Mouse (Mus musculus) midbrain, embryonic 13.5 days (tissue): ENCODE measurements around the gene Igf1r. TPM values are rescaled to one million over a fixed set of nuclear protein-coding genes. Genes with fewer than 3 reads are reported as not detected.
"Not testable (repeated sequence)": the region's sequence is repeated elsewhere in the genome, so short reads cannot be mapped to it uniquely, and the experiment has no call there.

Source experiments
- ATAC-seq: fragments of 200-750 bp; cut with Nextera tagmentation; 2 replicates; pipeline ENCODE4 v1.8.0; 2017; ENCODE audit warnings: mild to moderate bottlenecking, moderate TSS enrichment, moderate library complexity
- H3K27ac ChIP-seq: fragments of 300-500 bp; sonication (generic); 2 replicates; pipeline ENCODE4 v1.5.1; 2015; ENCODE audit warnings: inconsistent platforms, mild to moderate bottlenecking, moderate library complexity
- H3K27me3 ChIP-seq: fragments of 300-500 bp; sonication (generic); 2 replicates; pipeline ENCODE4 v1.6.1; 2015; ENCODE audit warnings: mild to moderate bottlenecking, inconsistent platforms
- H3K36me3 ChIP-seq: fragments of 300-500 bp; sonication (generic); 2 replicates; pipeline ENCODE4 v1.6.1; 2015; ENCODE audit warnings: mild to moderate bottlenecking, inconsistent platforms
- H3K4me1 ChIP-seq: fragments of 300-500 bp; sonication (generic); replicated peaks from 2 replicates; pipeline ENCODE4 v1.6.1; 2015; ENCODE audit warnings: inconsistent platforms
- H3K4me2 ChIP-seq: fragments of 300-500 bp; sonication (generic); replicated peaks from 2 replicates; pipeline ENCODE4 v1.6.1; 2015; ENCODE audit warnings: moderate library complexity, mild to moderate bottlenecking, inconsistent platforms
- H3K4me3 ChIP-seq: fragments of 300-500 bp; sonication (generic); replicated peaks from 2 replicates; pipeline ENCODE4 v1.5.1; 2015; ENCODE audit warnings: mild to moderate bottlenecking, inconsistent platforms
- H3K9ac ChIP-seq: fragments of 300-500 bp; sonication (generic); replicated peaks from 2 replicates; pipeline ENCODE4 v1.6.1; 2015; ENCODE audit warnings: mild to moderate bottlenecking, inconsistent platforms
- H3K9me3 ChIP-seq: fragments of 300-500 bp; sonication (generic); 2 replicates; pipeline ENCODE4 v1.6.1; 2016; ENCODE audit warnings: mild to moderate bottlenecking, inconsistent platforms
- WGBS: fragments of 180-500 bp; shearing (Covaris S2); methylation state at CpG from one replicate; pipeline ENCODE4 v1.1.7; 2015; 5-methylcytosine and 5-hydroxymethylcytosine counted together
- polyA plus RNA-seq: library from polyadenylated mRNA; unstranded; fragments of >200 nt; fragmentation: Nextera tagmentation; extraction: Ambion mirVana; gene quantifications from 2 replicates; pipeline ENCODE4 v1.2.1, GENCODE M21; 2015

Gene Igf1r
- polyA plus RNA-seq, 1 experiment from 2014 or later = 31.4 TPM

DNA sequence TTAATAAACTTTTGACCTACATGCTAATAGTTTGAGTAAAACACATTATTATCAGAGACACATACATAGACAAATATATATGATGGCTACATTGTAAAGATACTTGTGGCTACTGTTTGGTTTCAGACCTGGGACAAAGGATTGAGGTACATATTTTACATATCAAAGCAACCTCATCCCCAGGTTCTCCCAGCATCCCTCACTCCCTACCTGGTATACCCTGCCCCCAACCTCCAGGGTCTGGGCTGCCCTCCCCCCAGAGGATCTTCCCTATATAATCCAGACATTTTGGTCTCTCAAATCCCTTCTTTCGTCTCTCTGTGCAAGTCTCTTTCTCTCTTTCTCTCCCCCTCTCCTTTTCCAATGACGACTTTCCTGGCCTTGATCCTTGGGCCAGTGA, 321.6 kb downstream of the Igf1r start:
- Histone ChIP-seq H3K4me2 (no peak overlapping the region), H3K36me3 (no peaks in the 10 kb centered on the region), H3K4me3 (no peak overlapping the region), H3K4me1 (peaks cover 15% of the 10 kb centered on the region), H3K27me3 (peaks cover 20% of the 10 kb centered on the region), H3K9me3 (no peaks in the 10 kb centered on the region), H3K9ac (no peak overlapping the region), H3K27ac (no peak overlapping the region)
- WGBS = 60% methylated on average over 2 of the region's 2 CpGs
- ATAC-seq = no peak

- Histone ChIP-seq H3K9ac (no peak overlapping the region), H3K36me3 (no peaks in the 10 kb centered on the region), H3K9me3 (no peaks in the 10 kb centered on the region), H3K27me3 (peaks cover 22% of the 10 kb centered on the region), H3K4me3 (no peak overlapping the region), H3K4me1 (peaks cover 15% of the 10 kb centered on the region), H3K4me2 (no peak overlapping the region), H3K27ac (no peak overlapping the region)
- 78% methylated on average over 9 of the region's 9 CpGs for WGBS
- ATAC-seq = no peak
Observed at GRCm38 (mm10) chr7:68274951-68275350, 322.3 kb downstream of the Igf1r start.

DNA sequence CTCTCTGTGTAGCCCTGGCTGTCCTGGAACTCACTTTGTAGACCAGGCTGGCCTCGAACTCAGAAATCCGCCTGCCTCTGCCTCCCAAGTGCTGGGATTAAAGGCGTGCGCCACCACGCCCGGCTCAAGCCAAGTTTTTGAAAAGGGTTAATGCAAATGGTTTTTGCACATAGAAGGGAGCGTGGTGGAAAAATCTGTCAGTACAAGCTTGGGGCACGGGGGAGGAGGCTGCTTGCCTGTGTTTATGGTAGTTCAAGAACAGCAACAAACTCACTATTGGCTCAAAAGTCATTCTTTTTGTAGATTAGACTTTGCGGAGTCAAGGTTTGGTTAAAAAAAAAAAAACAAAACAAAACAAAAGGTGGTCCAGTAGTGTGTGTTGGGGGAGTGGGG, 322.8 kb downstream of the Igf1r start:
- Histone ChIP-seq H3K4me3 (peak overlapping the region; percentile 25), H3K4me2 (peak overlapping the region; percentile 57), H3K27me3 (peaks cover 22% of the 10 kb centered on the region), H3K4me1 (peaks cover 15% of the 10 kb centered on the region)
- ATAC-seq, H3K27ac ChIP-seq, H3K36me3 ChIP-seq, H3K9me3 ChIP-seq, H3K9ac ChIP-seq: not testable (repeated sequence)
- 47% methylated on average over 9 of the region's 9 CpGs for WGBS

GRCm38 (mm10) chr7:68275838-68276731, 323.5 kb downstream of the Igf1r start:
- Histone ChIP-seq H3K27ac (no peak overlapping the region), H3K9ac (peak overlapping the region; percentile 36; the same call in 1 of the 2 replicates), H3K36me3 (no peaks in the 10 kb centered on the region), H3K4me3 (peak overlapping the region; percentile 25), H3K27me3 (peaks cover 22% of the 10 kb centered on the region), H3K9me3 (no peaks in the 10 kb centered on the region), H3K4me1 (peaks cover 15% of the 10 kb centered on the region), H3K4me2 (peak overlapping the region; percentile 57)
- ATAC-seq = no peak
- WGBS = 5% methylated on average over 36 of the region's 36 CpGs

GRCm38 (mm10) chr7:68277054-68277896, 324.6 kb downstream of the Igf1r start:
- H3K4me2 ChIP-seq = no peak overlapping the region
- H3K36me3 ChIP-seq = no peaks in the 10 kb centered on the region
- no peak overlapping the region for H3K9ac ChIP-seq
- WGBS = 51% methylated on average over 11 of the region's 11 CpGs
- no peak for ATAC-seq
- H3K27me3 ChIP-seq = peaks cover 22% of the 10 kb centered on the region
- no peaks in the 10 kb centered on the region for H3K9me3 ChIP-seq
- H3K27ac ChIP-seq = no peak overlapping the region
- H3K4me1 ChIP-seq = peaks cover 15% of the 10 kb centered on the region
- no peak overlapping the region for H3K4me3 ChIP-seq

DNA sequence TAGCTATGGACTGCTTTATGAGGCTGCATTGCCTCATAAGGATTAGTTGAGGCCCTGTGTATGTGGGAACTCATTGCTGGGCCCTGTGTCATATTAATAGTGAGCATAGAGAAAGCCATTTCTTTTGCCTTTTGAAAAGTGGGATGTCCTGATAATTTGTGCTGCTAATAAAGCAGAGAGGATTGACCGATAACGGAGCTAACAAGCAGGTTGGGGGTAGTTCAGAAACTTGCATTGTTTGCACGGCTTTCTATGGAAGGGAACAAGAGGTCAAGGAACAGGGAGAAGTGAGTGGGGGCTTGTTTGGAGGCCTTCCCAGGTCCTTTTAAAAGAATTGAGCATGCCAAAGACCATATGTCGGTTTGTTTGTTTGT, 325.3 kb downstream of the Igf1r start:
- H3K27me3 ChIP-seq = peaks cover 22% of the 10 kb centered on the region
- H3K4me3 ChIP-seq = no peak overlapping the region
- no peaks in the 10 kb centered on the region for H3K36me3 ChIP-seq
- H3K9me3 ChIP-seq = no peaks in the 10 kb centered on the region
- ATAC-seq = no peak
- no peak overlapping the region for H3K4me2 ChIP-seq
- no peak overlapping the region for H3K27ac ChIP-seq
- H3K9ac ChIP-seq = no peak overlapping the region
- WGBS = 68% methylated on average over 4 of the region's 4 CpGs
- peaks cover 15% of the 10 kb centered on the region for H3K4me1 ChIP-seq

GRCm38 (mm10) chr7:68278385-68278784, 325.8 kb downstream of the Igf1r start:
- Histone ChIP-seq H3K9me3 (no peaks in the 10 kb centered on the region), H3K4me2 (no peak overlapping the region), H3K4me3 (no peak overlapping the region), H3K27me3 (peaks cover 22% of the 10 kb centered on the region), H3K9ac (no peak overlapping the region), H3K4me1 (peaks cover 15% of the 10 kb centered on the region), H3K27ac (no peak overlapping the region), H3K36me3 (no peaks in the 10 kb centered on the region)
- no peak for ATAC-seq
- 96% methylated on average over 6 of the region's 6 CpGs for WGBS

DNA sequence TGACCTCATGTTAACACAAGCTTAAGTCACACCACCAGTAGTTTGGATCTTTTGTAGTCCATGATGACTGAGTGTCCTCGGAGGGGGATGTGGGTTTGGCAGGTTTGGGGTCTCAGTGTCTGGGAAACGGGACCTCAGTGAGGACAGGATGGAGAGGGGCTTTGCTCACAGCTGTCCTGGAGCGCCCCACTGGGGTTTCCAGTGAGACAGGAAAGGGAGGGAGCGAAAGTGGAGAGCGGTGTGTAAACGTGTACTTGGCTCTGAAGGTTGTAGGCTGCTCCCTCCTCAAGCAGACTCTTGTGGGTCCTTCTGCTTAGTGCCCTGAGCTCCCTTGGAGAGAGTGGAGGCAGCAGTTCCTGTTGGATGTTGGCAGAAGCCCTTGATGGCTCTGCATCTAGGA, 326.3 kb downstream of the Igf1r start:
- Histone ChIP-seq H3K4me1 (peaks cover 15% of the 10 kb centered on the region), H3K9me3 (no peaks in the 10 kb centered on the region), H3K27me3 (peaks cover 22% of the 10 kb centered on the region), H3K4me2 (no peak overlapping the region), H3K9ac (no peak overlapping the region), H3K4me3 (no peak overlapping the region), H3K36me3 (no peaks in the 10 kb centered on the region), H3K27ac (no peak overlapping the region)
- 80% methylated on average over 6 of the region's 6 CpGs for WGBS
- no peak for ATAC-seq

DNA sequence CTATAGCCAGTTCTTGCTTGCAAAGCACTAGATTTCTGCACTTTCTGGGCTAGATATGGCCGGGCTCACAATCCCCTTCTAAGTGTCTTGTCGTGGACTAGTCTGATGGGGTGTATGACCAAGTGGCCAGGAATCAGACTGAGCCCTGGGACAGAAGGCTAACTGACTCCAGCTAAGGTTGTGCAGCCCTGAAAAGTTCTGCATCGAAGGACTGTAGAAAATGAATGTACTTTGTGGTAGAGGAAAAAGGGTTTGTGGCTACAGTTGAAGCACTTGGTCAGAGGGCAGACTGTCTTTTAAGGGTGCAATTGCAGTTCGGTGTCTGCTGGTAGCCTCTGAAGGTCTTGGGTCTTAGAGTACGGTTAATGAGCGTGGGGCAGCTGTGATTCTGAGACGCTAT, 326.9 kb downstream of the Igf1r start:
- Histone ChIP-seq H3K36me3 (no peaks in the 10 kb centered on the region), H3K9me3 (no peaks in the 10 kb centered on the region), H3K4me1 (peaks cover 15% of the 10 kb centered on the region), H3K9ac (no peak overlapping the region), H3K4me3 (no peak overlapping the region), H3K27me3 (peaks cover 22% of the 10 kb centered on the region), H3K4me2 (no peak overlapping the region), H3K27ac (no peak overlapping the region)
- 88% methylated on average over 7 of the region's 7 CpGs for WGBS
- no peak for ATAC-seq

GRCm38 (mm10) chr7:68280352-68280869, 327.8 kb downstream of the Igf1r start:
- peaks cover 17% of the 10 kb centered on the region for H3K27me3 ChIP-seq
- no peak overlapping the region for H3K4me3 ChIP-seq
- H3K36me3 ChIP-seq = no peaks in the 10 kb centered on the region
- 94% methylated on average over 19 of the region's 19 CpGs for WGBS
- peaks cover 15% of the 10 kb centered on the region for H3K4me1 ChIP-seq
- H3K27ac ChIP-seq = no peak overlapping the region
- H3K9ac ChIP-seq = no peak overlapping the region
- no peak for ATAC-seq
- no peaks in the 10 kb centered on the region for H3K9me3 ChIP-seq
- H3K4me2 ChIP-seq = no peak overlapping the region

GRCm38 (mm10) chr7:68281341-68281740, 328.7 kb downstream of the Igf1r start:
- no peak overlapping the region for H3K9ac ChIP-seq
- H3K4me1 ChIP-seq = peaks cover 6% of the 10 kb centered on the region
- H3K27me3 ChIP-seq = peaks cover 10% of the 10 kb centered on the region
- H3K4me3 ChIP-seq = no peak overlapping the region
- H3K36me3 ChIP-seq = no peaks in the 10 kb centered on the region
- no peak overlapping the region for H3K4me2 ChIP-seq
- 82% methylated on average over 5 of the region's 5 CpGs for WGBS
- no peak overlapping the region for H3K27ac ChIP-seq
- ATAC-seq = no peak
- H3K9me3 ChIP-seq = no peaks in the 10 kb centered on the region
